Mouse (Mus musculus) liver, adult 2 months (tissue): ENCODE results near the gene St7.

Experiments used
- CTCF ChIP-seq: fragments of 200-500 bp; IDR thresholded peaks from 2 replicates; pipeline ENCODE4 v1.5.1; 2011; ENCODE audit warnings: low read depth, low read length, control low read depth
- POLR2A ChIP-seq: fragments of 200-500 bp; IDR thresholded peaks from 2 replicates; pipeline ENCODE4 v1.6.1; 2011; ENCODE audit warnings: low read length, control low read depth; ENCODE audit not compliant: insufficient read depth; ENCODE audit errors: extremely low read depth

- TF ChIP-seq POLR2A (no peak), CTCF (no peak)
Measured at GRCm38 (mm10) chr6:17665348-17665747, 27.4 kb upstream of the St7 start.
